Mouse (Mus musculus) kidney, adult 11 months (tissue): ENCODE measurements around the gene Rassf1.

Experiments
- DNase-seq: peaks from one replicate; pipeline ENCODE4 v3.0.0; 2022

The Rassf1 gene

GRCm38 (mm10) chr9:107551117-107551889 is at the start of gene Rassf1:
Gene Rassf1, plus strand, starts transcription at chr9:107551555.
- peak; percentile 83 for DNase-seq

- no peak for DNase-seq
Observed at GRCm38 (mm10) chr9:107502131-107502846, 49.1 kb upstream of the Rassf1 start.

GRCm38 (mm10) chr9:107504662-107505537 is 46.5 kb upstream of the Rassf1 start:
- no peak for DNase-seq

GRCm38 (mm10) chr9:107508266-107508665 is 43.1 kb upstream of the Rassf1 start:
- no peak for DNase-seq

GRCm38 (mm10) chr9:107510384-107511100 is 40.8 kb upstream of the Rassf1 start:
- DNase-seq = no peak

- no peak for DNase-seq
Observed at GRCm38 (mm10) chr9:107511436-107511835, 39.9 kb upstream of the Rassf1 start.

GRCm38 (mm10) chr9:107512326-107512725 is 39.0 kb upstream of the Rassf1 start:
- no peak for DNase-seq

- DNase-seq = peak; percentile 58
Observed at GRCm38 (mm10) chr9:107514303-107514955, 36.9 kb upstream of the Rassf1 start.

- DNase-seq = no peak
Observed at GRCm38 (mm10) chr9:107520331-107520730, 31.0 kb upstream of the Rassf1 start.

- no peak for DNase-seq
Observed at GRCm38 (mm10) chr9:107521190-107521589, 30.2 kb upstream of the Rassf1 start.

- no peak for DNase-seq
Observed at GRCm38 (mm10) chr9:107521711-107522399, 29.5 kb upstream of the Rassf1 start.

GRCm38 (mm10) chr9:107522400-107522711 is 29.0 kb upstream of the Rassf1 start:
- no peak for DNase-seq

- DNase-seq = peak; percentile 71
Observed at GRCm38 (mm10) chr9:107526198-107527026, 24.9 kb upstream of the Rassf1 start.

GRCm38 (mm10) chr9:107533791-107534407 is 17.5 kb upstream of the Rassf1 start, which contains the start of gene Tmem115:
Gene Tmem115, plus strand, starts transcription at chr9:107533945.
- peak; percentile 98 for DNase-seq

- DNase-seq = peak; percentile 40
Observed at GRCm38 (mm10) chr9:107534408-107535202, 16.8 kb upstream of the Rassf1 start.

- DNase-seq = no peak
Observed at GRCm38 (mm10) chr9:107538231-107538630, 13.1 kb upstream of the Rassf1 start.

- no peak for DNase-seq
Observed at GRCm38 (mm10) chr9:107538711-107539110, 12.6 kb upstream of the Rassf1 start.

- DNase-seq = peak; percentile 18
Observed at GRCm38 (mm10) chr9:107539940-107540339, 11.4 kb upstream of the Rassf1 start.

- DNase-seq = peak; percentile 28
Observed at GRCm38 (mm10) chr9:107540420-107540819, 10.9 kb upstream of the Rassf1 start.
